Mouse (Mus musculus) left cerebral cortex, postnatal 36 days (tissue): ENCODE results near the gene Itga11. TPM values are rescaled to one million over a fixed set of nuclear protein-coding genes. Genes with fewer than 3 reads are reported as not detected.

ENCODE experiments used
- total RNA-seq, 2 experiments: library from RNA; stranded (reverse); gene quantifications; 2 replicates each; pipeline ENCODE4 v1.2.3; 2021

Itga11 gene
- total RNA-seq, 2 experiments from 2014 or later, result 1.9 to 5.3 TPM

Other genes with a start within 250 kb of the Itga11 start
- 100 to 1,000 TPM; 171 to 177 TPM for gene Coro2b, start 140.8 kb upstream of the Itga11 start, total RNA-seq
- gene Fem1b, start 134.1 kb downstream of the Itga11 start, total RNA-seq, result 100 to 1,000 TPM in 1 of 2 experiments, 10 to 100 TPM in 1; 98.6 to 100 TPM
- 10 to 100 TPM; 10.3 to 13.7 TPM for gene Cln6, start 161.0 kb downstream of the Itga11 start, total RNA-seq
- gene Calml4, start 180.3 kb downstream of the Itga11 start, total RNA-seq, result 1 to 10 TPM in 1 of 2 experiments, not detected in 1; 1.7 TPM